Mouse (Mus musculus) CH12.LX (cell line): Measurements from ENCODE around the gene Rptor.

Experiments used
- CTCF ChIP-seq, 2 experiments: IDR thresholded peaks in 1 of 2; conservative IDR thresholded peaks in 1 of 2; 2 replicates each; pipeline ENCODE4 v1.5.1; 2011 to 2012; ENCODE audit warnings: low read depth in 2 of 2, low read length in 2 of 2, improper control_type of control experiment in 1 of 2, inconsistent platforms in 1 of 2, mild to moderate bottlenecking in 1 of 2, moderate library complexity in 1 of 2
- EP300 ChIP-seq: IDR thresholded peaks from 2 replicates; pipeline ENCODE4 v1.6.1; 2011; ENCODE audit warnings: low read length, improper control_type of control experiment
- MAX ChIP-seq: IDR thresholded peaks from 2 replicates; pipeline ENCODE4 v1.6.1; 2011; ENCODE audit warnings: low read length, improper control_type of control experiment
- TCF12 ChIP-seq: IDR thresholded peaks from 2 replicates; pipeline ENCODE4 v1.6.1; 2014; ENCODE audit warnings: low read depth, mild to moderate bottlenecking, inconsistent platforms, low read length, improper control_type of control experiment
- USF1 ChIP-seq: IDR thresholded peaks from 2 replicates; pipeline ENCODE4 v1.6.1; 2014; ENCODE audit warnings: low read depth, mild to moderate bottlenecking, inconsistent platforms, low read length, improper control_type of control experiment
- ZC3H11A ChIP-seq: IDR thresholded peaks from 2 replicates; pipeline ENCODE4 v1.6.1; 2012; ENCODE audit warnings: low read depth, mild to moderate bottlenecking, inconsistent platforms, low read length, improper control_type of control experiment
- ZNF384 ChIP-seq: IDR thresholded peaks from 2 replicates; pipeline ENCODE4 v1.6.1; 2012; ENCODE audit warnings: low read depth, low read length, improper control_type of control experiment, inconsistent platforms

DNA sequence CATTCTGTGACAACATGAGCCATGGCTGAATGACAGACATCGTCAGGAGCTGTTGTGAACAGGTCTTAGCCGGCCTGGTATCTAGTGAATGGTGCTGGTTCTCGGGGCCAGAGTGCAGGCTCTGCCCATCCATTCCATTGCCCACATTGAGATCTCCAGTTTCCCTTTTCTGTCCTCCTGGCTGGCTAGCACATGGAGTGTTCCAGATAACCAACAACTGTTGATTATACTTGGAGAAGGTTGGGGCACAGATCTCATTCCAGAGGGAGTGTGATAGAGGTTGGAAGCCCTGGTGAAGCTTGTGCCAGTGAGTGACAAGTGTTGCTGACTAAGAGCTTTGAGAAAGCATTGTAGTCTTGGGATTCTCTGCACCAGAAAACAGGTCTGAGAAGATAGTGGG is 107.6 kb downstream of the Rptor start:
- no peak for TF ChIP-seq MAX
- no peak for TF ChIP-seq ZC3H11A
- no peak for TF ChIP-seq TCF12
- TF ChIP-seq ZNF384, result no peak
- no peak for TF ChIP-seq CTCF (conservative IDR thresholded peaks at IDR 0.05 in 1 of 2, IDR thresholded peaks at IDR 0.05 in 1 of 2; ENCODE audit: low read depth in 2 of 2, low read length in 2 of 2)
- TF ChIP-seq USF1, result no peak
- no peak for TF ChIP-seq EP300
